Mouse (Mus musculus): ENCODE measurements around the gene Col17a1.

Col17a1 gene

GRCm38 (mm10) chr19:47667601-47668000, 24.3 kb downstream of the Col17a1 start:
- DNase-seq (ENCODE audit: low spot score in 2 of 2) = no peak

DNA sequence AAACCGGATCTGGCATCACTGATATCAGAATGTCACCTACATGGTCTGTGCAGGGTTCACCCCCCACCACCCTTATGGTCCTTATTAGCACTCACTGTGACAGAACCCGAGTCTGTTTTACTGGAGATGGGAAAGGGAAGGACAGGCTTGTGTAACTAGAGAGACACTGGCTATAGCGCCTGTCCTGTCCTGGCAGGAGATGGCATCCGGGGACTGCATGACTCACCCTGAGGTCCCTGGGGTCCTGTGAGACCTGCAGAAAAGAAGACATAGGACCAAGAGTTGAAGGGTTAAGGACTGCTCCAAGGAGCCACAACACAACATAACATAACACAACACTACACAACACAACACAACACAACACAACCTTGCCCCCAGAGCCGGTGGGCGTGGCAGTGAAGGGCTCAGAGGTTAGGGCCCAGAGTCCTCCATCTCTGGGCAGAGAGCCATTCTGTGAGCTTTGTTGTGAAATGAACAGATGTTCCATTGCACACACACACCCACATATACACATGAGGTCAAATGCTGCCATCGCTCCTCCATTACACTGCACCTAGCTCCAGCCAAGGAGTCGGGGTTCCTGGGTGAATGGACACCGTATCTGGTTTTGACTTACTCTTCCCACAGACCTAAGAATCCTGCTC, 32.0 kb downstream of the Col17a1 start:
- no peak for DNase-seq (ENCODE audit: low spot score in 2 of 2)

GRCm38 (mm10) chr19:47658914-47659535, 32.9 kb downstream of the Col17a1 start:
- DNase-seq (ENCODE audit: low spot score in 2 of 2) = no peak

GRCm38 (mm10) chr19:47654896-47655295, 37.0 kb downstream of the Col17a1 start:
- peak in 1 of 2 experiments; percentile 67 for DNase-seq (ENCODE audit: low spot score in 2 of 2)

DNA sequence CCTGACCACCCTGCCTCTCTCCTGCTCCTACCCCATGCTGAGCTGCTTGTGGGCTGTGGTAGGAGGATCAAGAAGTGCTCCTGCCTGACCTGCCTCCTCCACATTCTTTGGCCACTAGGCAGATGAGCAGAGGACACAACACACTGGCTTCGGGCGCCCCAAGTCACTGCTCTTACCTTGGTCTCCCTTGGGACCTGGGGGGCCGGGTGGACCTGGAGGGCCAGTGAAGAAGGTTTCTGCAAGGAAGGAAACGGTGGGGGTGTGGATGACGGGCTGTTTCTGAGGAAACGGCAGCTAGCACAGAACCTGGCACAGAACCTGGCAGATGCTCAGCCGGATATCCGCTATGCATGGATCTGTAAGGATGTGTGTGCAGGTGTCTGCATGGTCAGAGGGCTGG, 38.7 kb downstream of the Col17a1 start:
- DNase-seq (ENCODE audit: low spot score in 2 of 2) = peak in 1 of 2 experiments; percentile 56

GRCm38 (mm10) chr19:47652255-47652654, 39.6 kb downstream of the Col17a1 start:
- peak in 1 of 2 experiments; percentile 52 for DNase-seq (ENCODE audit: low spot score in 2 of 2)

GRCm38 (mm10) chr19:47651160-47651480, 40.8 kb downstream of the Col17a1 start:
- no peak for DNase-seq (ENCODE audit: low spot score in 2 of 2)

DNA sequence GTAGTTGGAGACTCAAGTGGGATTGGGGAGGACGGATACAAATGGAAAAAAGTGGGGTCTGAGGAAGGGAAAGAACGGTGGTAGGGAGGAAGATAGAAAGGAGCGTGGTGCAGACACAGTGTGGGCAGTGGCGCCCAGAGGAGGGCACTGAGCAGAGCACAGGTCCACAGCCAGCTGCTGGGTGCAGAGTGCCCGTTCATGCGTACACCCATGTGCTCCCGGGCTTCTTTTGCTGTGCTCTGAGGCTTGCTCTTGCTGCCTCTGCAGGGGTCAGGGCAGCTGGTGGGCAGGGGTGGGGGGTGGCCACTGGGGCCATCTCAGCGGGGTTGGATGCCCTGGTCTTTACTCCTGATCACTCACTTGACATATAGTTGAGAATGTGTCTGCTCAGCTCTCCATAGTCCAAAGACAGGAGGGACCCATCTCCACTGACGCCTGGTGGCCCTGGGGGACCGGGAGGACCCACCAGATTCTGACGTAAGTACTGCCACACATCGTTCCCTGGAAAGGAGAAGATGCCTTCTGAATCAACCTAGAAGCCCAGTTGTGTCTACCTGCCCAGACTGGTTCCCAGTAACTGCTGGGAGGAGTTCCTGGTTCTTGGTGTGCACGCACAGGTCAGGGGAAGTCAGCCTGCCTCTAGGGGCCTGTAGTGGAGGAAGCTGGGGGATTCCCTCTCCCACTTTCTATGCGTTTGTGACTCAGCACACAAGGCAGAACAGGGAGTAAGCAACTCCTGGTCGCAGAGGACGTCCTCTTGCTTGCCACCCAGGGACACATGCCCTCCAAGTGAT, 41.3 kb downstream of the Col17a1 start:
- DNase-seq (ENCODE audit: low spot score in 2 of 2) = peak; percentile 9 to 60

GRCm38 (mm10) chr19:47649071-47649470, 42.8 kb downstream of the Col17a1 start:
- peak in 1 of 2 experiments; percentile 51 for DNase-seq (ENCODE audit: low spot score in 2 of 2)

GRCm38 (mm10) chr19:47646508-47647120, 45.3 kb downstream of the Col17a1 start:
- peak in 1 of 2 experiments; percentile 40 for DNase-seq (ENCODE audit: low spot score in 2 of 2)

GRCm38 (mm10) chr19:47645583-47645982, 46.3 kb downstream of the Col17a1 start:
- peak in 1 of 2 experiments; percentile 34 for DNase-seq (ENCODE audit: low spot score in 2 of 2)

GRCm38 (mm10) chr19:47643910-47644309, 48.0 kb downstream of the Col17a1 start:
- no peak for DNase-seq (ENCODE audit: low spot score in 2 of 2)

GRCm38 (mm10) chr19:47635380-47635779, 56.5 kb downstream of the Col17a1 start:
- DNase-seq (ENCODE audit: low spot score in 2 of 2) = no peak

DNA sequence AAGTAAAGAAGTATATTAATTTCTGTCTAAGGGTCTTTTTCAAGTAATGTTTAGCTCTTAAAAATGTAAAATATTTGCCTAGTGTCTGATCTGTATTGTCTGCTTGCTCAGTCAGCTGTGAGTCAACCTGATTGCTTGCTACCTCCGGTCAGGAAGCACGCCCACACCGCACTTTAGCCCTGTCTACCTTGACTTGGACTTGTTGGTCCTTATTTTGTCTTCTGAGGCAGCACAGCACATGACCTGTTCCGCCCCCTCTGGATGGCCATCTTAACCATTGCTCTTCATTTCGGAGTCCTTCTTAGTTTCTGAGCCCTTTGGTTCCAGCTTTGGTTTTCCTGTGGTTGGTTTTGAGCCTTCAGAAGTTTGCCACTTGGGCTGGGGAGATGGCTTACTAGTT, 60.1 kb downstream of the Col17a1 start:
- DNase-seq (ENCODE audit: low spot score in 2 of 2) = no peak

DNA sequence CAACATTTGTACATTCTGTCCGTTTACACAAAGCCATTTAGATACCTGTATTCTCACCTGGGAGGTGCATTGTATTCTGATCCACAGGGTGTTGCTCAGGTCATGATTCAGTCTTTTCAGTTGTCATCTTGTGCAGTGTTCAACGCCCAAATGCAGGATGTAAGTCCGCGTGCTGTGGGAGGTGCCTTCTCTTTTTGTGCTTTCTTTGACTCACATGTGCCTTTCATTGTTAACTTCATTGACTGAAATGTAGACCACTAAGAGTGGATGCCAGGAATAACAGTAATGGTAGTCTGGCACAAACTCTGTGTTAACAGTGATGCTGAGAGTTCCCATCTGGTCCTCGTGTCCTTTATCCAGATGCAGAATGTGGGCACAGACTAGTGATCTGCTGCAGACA, 61.5 kb downstream of the Col17a1 start:
- DNase-seq (ENCODE audit: low spot score in 2 of 2) = no peak

DNA sequence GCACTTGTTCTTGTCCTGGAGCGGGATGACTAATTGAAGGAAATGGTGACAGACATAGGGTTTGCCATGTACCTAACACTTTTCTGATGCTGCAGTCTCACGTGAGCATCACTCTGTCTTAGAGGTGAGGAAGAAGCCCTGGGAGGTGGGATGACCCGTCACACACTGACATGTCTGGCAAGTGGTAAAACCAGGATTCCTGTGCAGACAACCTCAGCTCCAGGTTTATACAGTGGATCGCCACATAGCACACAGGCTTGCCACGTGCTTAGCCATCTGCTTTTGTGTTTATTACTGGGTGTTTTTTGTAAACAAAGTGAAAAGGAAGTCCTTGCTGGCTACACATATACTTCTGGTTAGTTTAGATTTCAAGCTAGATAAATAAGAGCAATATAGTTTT, 62.8 kb downstream of the Col17a1 start:
- no peak for DNase-seq (ENCODE audit: low spot score in 2 of 2)

- no peak for DNase-seq (ENCODE audit: low spot score in 2 of 2)
Observed at GRCm38 (mm10) chr19:47627450-47627849, 64.4 kb downstream of the Col17a1 start.

- no peak for DNase-seq (ENCODE audit: low spot score in 2 of 2)
Observed at GRCm38 (mm10) chr19:47624940-47625711, 66.8 kb downstream of the Col17a1 start.

DNA sequence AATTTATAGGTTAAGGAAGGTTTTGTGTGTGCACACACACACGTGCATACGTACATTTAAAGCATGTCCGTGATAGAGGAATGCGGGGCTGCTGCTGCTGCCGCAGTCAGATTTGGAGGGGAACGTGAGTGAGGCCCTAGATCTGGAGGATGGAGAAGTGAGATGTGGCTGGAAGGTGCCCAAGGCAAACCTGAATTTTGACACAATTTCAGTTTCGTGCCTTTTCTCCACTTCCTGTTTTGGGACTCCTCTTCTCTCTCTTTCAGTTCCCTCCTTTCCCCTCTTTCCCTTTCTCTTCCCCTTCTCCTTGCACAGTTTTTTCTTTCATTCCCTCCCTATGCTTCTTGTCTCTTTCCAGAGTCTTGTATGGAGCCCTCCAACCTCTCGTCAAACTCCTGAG, 70.4 kb downstream of the Col17a1 start:
- no peak for DNase-seq (ENCODE audit: low spot score in 2 of 2)

DNA sequence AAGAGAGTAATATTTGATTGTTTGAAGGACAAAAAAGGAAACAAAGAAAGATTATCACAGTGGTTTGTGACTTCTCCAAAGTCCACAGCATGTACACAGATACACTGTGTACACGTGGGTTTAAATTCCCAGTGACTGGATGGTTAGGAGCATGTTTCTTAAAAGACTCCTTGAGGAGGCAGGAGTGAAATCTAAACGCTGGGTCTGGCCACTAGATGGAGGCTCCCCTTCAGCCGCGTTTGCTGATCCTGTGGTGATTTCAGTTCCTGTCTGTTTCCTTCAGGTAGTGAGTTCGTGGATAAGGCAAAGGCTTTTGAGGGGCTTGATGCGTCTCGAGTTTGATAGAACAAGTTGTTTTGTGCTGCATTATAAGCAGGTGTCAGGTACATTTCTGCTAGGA, 78.5 kb downstream of the Col17a1 start:
- no peak for DNase-seq (ENCODE audit: low spot score in 2 of 2)

DNA sequence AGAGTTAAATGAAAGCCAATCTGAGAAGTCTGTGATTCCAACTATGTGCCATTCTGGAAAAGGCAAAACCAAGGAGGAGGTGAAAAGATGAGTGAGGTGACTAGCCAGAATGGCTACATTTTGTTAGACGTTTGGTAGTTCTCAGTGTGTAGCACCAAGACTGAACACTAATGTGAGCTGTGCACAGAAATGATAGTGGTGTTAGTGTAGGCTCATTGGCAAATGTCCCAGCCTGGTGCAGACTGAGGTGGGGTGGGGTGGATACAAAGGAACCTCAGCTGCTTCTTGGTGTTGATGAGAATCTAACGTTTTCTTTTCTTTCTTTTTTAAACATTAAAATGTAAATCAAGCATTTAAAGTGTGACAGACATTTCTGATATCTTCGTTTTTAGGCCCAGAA, 83.4 kb downstream of the Col17a1 start:
- no peak for DNase-seq (ENCODE audit: low spot score in 2 of 2)
